Comparison of ENCODE assay signal across 16 mouse cellular contexts in genomic region chr4:111420031-111420430, GRCm38 (mm10). TPM values are rescaled to one million over a fixed set of nuclear protein-coding genes. Genes with fewer than 3 reads are reported as not detected.
DNase-seq lines count a peak whose midpoint lies in the region; ATAC-seq lines count a peak whose summit lies in the region.
"Had no signal": no experiment of that assay in that cellular context is flagged by ENCODE, and none has a peak within 500 bp of the region (broad histone marks: within the 10 kb centered on the region; RNA-seq: fewer than 3 reads in every experiment).

No protein-coding gene starts in this region.

- peaks cover 4% of the 10 kb centered on the region; the same call in 1 of the 2 replicates for H3K36me3 ChIP-seq in heart, embryonic 11.5 days (ENCODE audit: control insufficient read depth, insufficient read depth, low read length)
- no peaks in the 10 kb centered on the region for H3K36me3 ChIP-seq in midbrain, embryonic 11.5 days (ENCODE audit: control insufficient read depth, insufficient read depth, low read length)
- no peaks in the 10 kb centered on the region for H3K36me3 ChIP-seq in midbrain, embryonic 16.5 days (ENCODE audit: control insufficient read depth, insufficient read depth, low read length)
- H3K36me3 ChIP-seq in midbrain, embryonic 14.5 days (ENCODE audit: control insufficient read depth, insufficient read depth, low read length) = peaks cover 26% of the 10 kb centered on the region
- H3K36me3 ChIP-seq: G1E had no signal

- no peak overlapping the region for H3K27ac ChIP-seq in heart, embryonic 11.5 days (ENCODE audit: low read depth, low read length)
- no peak overlapping the region for H3K27ac ChIP-seq in midbrain, embryonic 11.5 days (ENCODE audit: low read depth, low read length)
- no peak overlapping the region for H3K27ac ChIP-seq in midbrain, embryonic 16.5 days (ENCODE audit: low read length)
- no peak overlapping the region for H3K27ac ChIP-seq in midbrain, embryonic 14.5 days (replicated peaks; ENCODE audit: low read depth, low read length)
- H3K27ac ChIP-seq: hindbrain, embryonic 14.5 days; liver, embryonic 14.5 days; neural tube, embryonic 13.5 days had no signal

- H3K4me1 ChIP-seq in heart, embryonic 11.5 days (ENCODE audit: control insufficient read depth, insufficient read depth, low read length) = peaks cover 9% of the 10 kb centered on the region; the same call in 1 of the 2 replicates
- H3K4me1 ChIP-seq in midbrain, embryonic 11.5 days (ENCODE audit: control insufficient read depth, insufficient read depth, low read length) = peaks cover 7% of the 10 kb centered on the region
- H3K4me1 ChIP-seq in midbrain, embryonic 16.5 days (ENCODE audit: control insufficient read depth, insufficient read depth, low read length) = peaks cover 27% of the 10 kb centered on the region
- peaks cover 36% of the 10 kb centered on the region for H3K4me1 ChIP-seq in midbrain, embryonic 14.5 days (ENCODE audit: control insufficient read depth, insufficient read depth, low read length)

- H3K4me3 ChIP-seq in heart, embryonic 11.5 days (ENCODE audit: low read depth, low read length) = no peak overlapping the region
- H3K4me3 ChIP-seq in midbrain, embryonic 11.5 days (ENCODE audit: low read depth, low read length) = no peak overlapping the region
- no peak overlapping the region for H3K4me3 ChIP-seq in midbrain, embryonic 16.5 days (ENCODE audit: low read depth, low read length)
- H3K4me3 ChIP-seq in midbrain, embryonic 14.5 days (replicated peaks; ENCODE audit: low read depth, low read length) = no peak overlapping the region
- H3K4me3 ChIP-seq: neural tube, embryonic 13.5 days had no signal

- DNase-seq in heart, adult 18-20 months = peak; percentile 54 to 72
- peak; percentile 44 for DNase-seq in midbrain, embryonic 11.5 days (ENCODE audit: low spot score, missing footprints)
- DNase-seq in heart, adult 9 months (ENCODE audit: low spot score in 2 of 2) = peak; percentile 52 to 70
- DNase-seq in left cerebral cortex, postnatal 36 days (ENCODE audit: low spot score in 2 of 2) = no peak
- no peak for DNase-seq in midbrain, embryonic 14.5 days
- DNase-seq: adrenal gland, adult 2 months; cerebellum, adult 8-10 months; kidney, postnatal 4 days; layer of hippocampus, postnatal 36 days; right cerebral cortex, postnatal 25 days had no signal

- H3K27me3 ChIP-seq in heart, embryonic 11.5 days (ENCODE audit: control insufficient read depth, insufficient read depth, low read length) = no peaks in the 10 kb centered on the region
- H3K27me3 ChIP-seq in midbrain, embryonic 11.5 days (ENCODE audit: control insufficient read depth, insufficient read depth, low read length) = no peaks in the 10 kb centered on the region
- H3K27me3 ChIP-seq in midbrain, embryonic 16.5 days (ENCODE audit: control insufficient read depth, insufficient read depth, low read depth, low read length) = no peaks in the 10 kb centered on the region
- no peaks in the 10 kb centered on the region for H3K27me3 ChIP-seq in midbrain, embryonic 14.5 days (ENCODE audit: control insufficient read depth, insufficient read depth, low read length)
- H3K27me3 ChIP-seq: neural tube, embryonic 13.5 days had no signal

- no peak overlapping the region for H3K9ac ChIP-seq in heart, embryonic 11.5 days (ENCODE audit: low read depth, low read length)
- no peak overlapping the region for H3K9ac ChIP-seq in midbrain, embryonic 11.5 days (ENCODE audit: low read length)
- no peak overlapping the region for H3K9ac ChIP-seq in midbrain, embryonic 16.5 days (ENCODE audit: low read depth, low read length)
- no peak overlapping the region for H3K9ac ChIP-seq in midbrain, embryonic 14.5 days (replicated peaks; ENCODE audit: low read length)
- H3K9ac ChIP-seq: hindbrain, embryonic 14.5 days; liver, embryonic 14.5 days; neural tube, embryonic 13.5 days had no signal

- intact Hi-C loops in left cerebral cortex, postnatal 36 days (cut with DNase I) = no loop called here

- 81% methylated on average over 3 of the region's 3 CpGs for WGBS in heart, embryonic 11.5 days (ENCODE audit: insufficient replicate concordance)
- 89% methylated on average over 3 of the region's 3 CpGs for WGBS in midbrain, embryonic 11.5 days
- 84% methylated on average over 3 of the region's 3 CpGs for WGBS in midbrain, embryonic 16.5 days
- 85% methylated on average over 3 of the region's 3 CpGs for WGBS in midbrain, embryonic 14.5 days

- H3K9me3 ChIP-seq in heart, embryonic 11.5 days (replicated peaks; ENCODE audit: control insufficient read depth, low read length) = no peaks in the 10 kb centered on the region
- H3K9me3 ChIP-seq in midbrain, embryonic 11.5 days (ENCODE audit: control insufficient read depth, low read length) = no peaks in the 10 kb centered on the region
- H3K9me3 ChIP-seq in midbrain, embryonic 16.5 days (replicated peaks; ENCODE audit: control insufficient read depth, low read length, poor library complexity, severe bottlenecking) = no peaks in the 10 kb centered on the region
- H3K9me3 ChIP-seq in midbrain, embryonic 14.5 days (ENCODE audit: control insufficient read depth, low read length) = no peaks in the 10 kb centered on the region
- H3K9me3 ChIP-seq: neural tube, embryonic 13.5 days had no signal

- ATAC-seq in heart, embryonic 11.5 days (replicated peaks; ENCODE audit: insufficient number of reproducible peaks, low FRiP score, low TSS enrichment) = no peak
- ATAC-seq in midbrain, embryonic 11.5 days (ENCODE audit: low FRiP score) = no peak
- no peak for ATAC-seq in midbrain, embryonic 16.5 days
- no peak for ATAC-seq in midbrain, embryonic 14.5 days (ENCODE audit: low FRiP score, low TSS enrichment)

- H3K4me2 ChIP-seq in heart, embryonic 11.5 days = no peak overlapping the region
- H3K4me2 ChIP-seq in midbrain, embryonic 11.5 days = no peak overlapping the region
- H3K4me2 ChIP-seq in midbrain, embryonic 16.5 days (ENCODE audit: low read length) = no peak overlapping the region
- no peak overlapping the region for H3K4me2 ChIP-seq in midbrain, embryonic 14.5 days (ENCODE audit: low read length)
- H3K4me2 ChIP-seq: hindbrain, embryonic 14.5 days; neural tube, embryonic 13.5 days had no signal

RNA-seq across cellular contexts. Expression of gene Bend5, which starts 5.2 kb away (rescaled TPM):
- total RNA-seq in heart, adult 18-20 months (2021) = 1 to 10 TPM; 5.7 to 7.3 TPM
- polyA plus RNA-seq in heart, embryonic 11.5 days (2014; fragmentation: Nextera tagmentation; extraction: Ambion mirVana) = 17.7 and 20.0 TPM in 2 replicates
- 35.4 and 39.9 TPM in 2 replicates for polyA plus RNA-seq in midbrain, embryonic 11.5 days (2014; fragmentation: Nextera tagmentation; extraction: Ambion mirVana)
- 58.2 and 68.5 TPM in 2 replicates for polyA plus RNA-seq in midbrain, embryonic 16.5 days (2015; fragmentation: Nextera tagmentation; extraction: Ambion mirVana)
- total RNA-seq in left cerebral cortex, postnatal 36 days (2021) = 10 to 100 TPM; 16.3 to 18.2 TPM
- 86.3 and 88.8 TPM in 2 replicates for polyA plus RNA-seq in midbrain, embryonic 14.5 days (2014; fragmentation: Nextera tagmentation; extraction: Ambion mirVana)
- total RNA-seq: G1E had no signal
- polyA plus RNA-seq: G1E had no signal

Comparison
In these comparisons a context has a peak if more than half of its experiments do, and no peak if none do; other contexts are left out.
1. DNase-seq: peak in heart, adult 18-20 months (2 of 2), midbrain, embryonic 11.5 days (single experiment) and heart, adult 9 months (2 of 2); none in left cerebral cortex, postnatal 36 days (0 of 2) and midbrain, embryonic 14.5 days (single experiment).